Mouse (Mus musculus) G1E-ER4 (cell line): Measurements from ENCODE around the gene H2-DMb2. TPM values are rescaled to one million over a fixed set of nuclear protein-coding genes. Genes with fewer than 3 reads are reported as not detected.

Experiments
- GATA1 ChIP-seq: IDR thresholded peaks from one replicate; pipeline ENCODE4 v1.8.0; 2012; ENCODE audit warnings: low read length, inconsistent platforms
- polyA plus RNA-seq: library from polyadenylated mRNA; stranded (reverse); fragments of >175 nt; gene quantifications from 2 replicates; pipeline ENCODE4 v1.2.3, GENCODE M21; 2012

H2-DMb2 gene
- polyA plus RNA-seq, 1 experiment: not detected

DNA sequence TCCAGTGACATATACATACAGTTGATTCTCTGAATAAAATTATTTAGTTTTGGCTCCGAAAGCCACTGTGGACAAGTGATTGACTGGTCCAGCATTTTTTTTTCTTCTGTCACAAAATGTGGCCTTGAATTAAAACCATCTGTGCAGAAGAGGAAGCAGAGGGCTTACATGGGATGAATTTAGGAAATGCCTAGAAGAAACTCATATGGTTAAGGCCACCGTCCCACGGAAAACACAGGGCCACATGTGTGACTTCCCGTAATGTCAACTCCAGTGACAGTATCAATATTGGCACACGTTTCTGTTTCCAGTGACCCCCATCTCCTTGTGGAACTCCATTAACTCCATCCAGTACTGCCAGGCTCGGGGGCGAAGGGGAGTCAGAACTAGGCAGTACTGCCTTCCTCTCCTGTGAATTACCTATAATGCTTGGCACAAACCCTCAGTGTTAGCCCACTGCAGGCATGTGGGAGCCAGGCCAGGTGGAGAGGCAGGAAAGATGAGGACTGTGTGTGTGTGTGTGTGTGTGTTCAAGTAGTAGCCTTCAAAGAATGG lies 574 bp upstream of the H2-DMb2 start:
- no peak for TF ChIP-seq GATA1

DNA sequence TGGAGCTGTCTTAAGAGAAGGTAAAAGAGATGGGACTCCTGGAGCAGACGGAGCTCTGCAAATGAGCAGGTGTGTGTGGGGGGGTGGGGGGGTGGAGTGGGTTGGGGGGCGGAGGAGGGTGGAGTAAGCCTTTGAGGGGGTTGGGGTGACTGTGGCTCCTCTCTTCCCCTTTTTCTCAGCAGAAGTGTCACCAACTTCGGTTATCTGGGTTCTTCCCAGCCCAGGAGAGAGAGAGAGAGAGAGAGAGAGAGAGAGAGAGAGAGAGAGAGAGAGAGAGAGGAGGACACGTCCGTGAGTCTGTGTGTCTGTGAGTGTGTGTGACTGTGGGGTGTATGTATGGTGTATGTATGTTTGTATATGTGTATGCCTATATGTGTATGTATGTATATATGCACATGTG lies 354 bp downstream of the H2-DMb2 start:
- no peak for TF ChIP-seq GATA1

DNA sequence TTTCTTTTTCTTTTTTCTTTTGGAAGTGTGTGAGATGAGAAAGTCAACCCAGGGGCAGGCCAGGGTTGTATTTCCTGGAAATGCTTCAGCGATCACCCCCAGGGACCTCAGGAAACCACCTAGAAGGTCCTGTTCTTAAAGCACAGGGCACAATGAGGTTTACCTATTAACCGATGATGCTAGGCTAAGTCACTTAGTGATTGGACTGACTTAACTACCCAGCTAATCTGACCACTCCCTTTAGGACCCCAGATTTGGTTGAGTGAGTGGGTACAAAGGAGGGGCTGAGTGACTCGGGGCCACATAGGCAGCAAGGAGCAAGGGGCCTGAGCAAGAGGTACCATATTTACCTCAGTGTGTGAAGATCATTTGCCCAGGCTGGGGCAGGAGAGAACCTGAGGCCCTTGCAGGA lies 1.9 kb downstream of the H2-DMb2 start:
- no peak for TF ChIP-seq GATA1

DNA sequence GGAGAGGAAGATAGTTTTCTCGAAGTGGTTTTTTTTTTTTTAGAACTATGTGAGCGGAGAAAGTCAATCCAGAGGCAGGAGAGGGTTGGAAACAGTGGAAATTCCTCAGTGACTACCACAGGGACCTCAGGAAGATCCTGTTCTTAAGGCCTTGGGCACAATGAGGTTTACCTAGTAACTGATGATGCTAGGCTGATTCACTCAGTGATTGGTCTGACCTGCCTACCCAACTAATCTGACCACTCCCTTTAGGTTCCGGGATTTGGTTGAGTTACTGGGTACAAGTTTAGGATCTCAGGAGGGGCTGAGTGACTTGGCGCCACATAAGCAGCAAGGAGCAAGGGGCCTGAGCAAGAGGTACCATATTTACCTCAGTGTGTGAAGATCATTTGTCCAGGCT lies 9.8 kb downstream of the H2-DMb2 start, which contains the start of gene H2-DMb1:
Gene H2-DMb1, plus strand, starts transcription at position 150 of the 400 bp plus-strand sequence.
- no peak for TF ChIP-seq GATA1

DNA sequence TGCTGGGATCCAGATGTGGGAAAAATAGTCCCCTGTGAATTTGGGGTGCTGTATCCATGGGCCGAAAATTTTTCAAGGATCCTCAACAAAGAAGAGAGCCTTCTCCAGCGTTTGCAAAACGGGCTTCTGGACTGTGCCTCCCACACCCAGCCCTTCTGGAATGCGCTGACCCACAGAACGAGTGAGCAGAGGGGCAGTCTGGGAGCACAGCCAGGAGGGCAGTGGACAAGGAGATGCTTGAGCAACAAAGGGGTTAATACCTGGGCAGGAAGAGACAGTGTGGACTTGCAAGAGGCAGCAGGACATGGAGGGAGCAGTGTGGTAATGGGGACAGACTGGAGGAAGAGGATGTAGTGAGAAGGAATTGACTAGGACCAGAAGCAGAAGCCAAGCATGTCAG lies 12.4 kb downstream of the H2-DMb2 start:
- no peak for TF ChIP-seq GATA1

DNA sequence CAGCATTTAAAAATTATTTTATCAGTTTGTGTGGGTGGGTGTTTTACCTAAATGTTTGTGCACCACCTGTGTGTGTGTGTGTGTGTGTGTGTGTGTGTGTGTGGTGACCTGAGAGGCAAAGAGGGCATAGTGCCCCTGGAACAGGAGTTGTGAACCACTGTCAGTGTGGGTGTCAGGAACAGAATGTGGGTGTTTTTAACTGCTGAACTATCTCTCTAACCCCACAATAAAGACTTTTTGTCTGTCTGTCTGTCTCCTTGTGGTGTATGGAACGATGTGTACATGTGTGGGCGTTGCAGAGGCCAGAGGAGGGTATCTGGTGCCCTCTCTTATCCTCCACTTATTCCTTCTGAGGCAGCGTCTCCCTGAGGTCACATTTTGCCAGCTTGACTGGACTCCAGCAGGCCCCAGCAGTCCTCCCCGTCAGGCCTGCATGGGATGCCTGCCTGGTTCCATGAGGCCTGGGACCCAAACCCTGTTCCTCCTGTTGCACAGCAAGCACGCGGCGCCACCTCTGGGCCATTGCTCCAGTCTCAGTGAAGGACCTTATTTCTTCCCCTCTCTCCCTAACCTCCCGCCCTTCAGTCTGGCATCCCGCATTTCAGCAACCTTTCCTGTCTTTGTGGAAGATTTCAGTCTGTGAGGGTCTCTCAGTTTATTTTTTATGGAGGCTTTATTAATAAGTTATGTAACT lies 21.2 kb downstream of the H2-DMb2 start:
- TF ChIP-seq GATA1: no peak

DNA sequence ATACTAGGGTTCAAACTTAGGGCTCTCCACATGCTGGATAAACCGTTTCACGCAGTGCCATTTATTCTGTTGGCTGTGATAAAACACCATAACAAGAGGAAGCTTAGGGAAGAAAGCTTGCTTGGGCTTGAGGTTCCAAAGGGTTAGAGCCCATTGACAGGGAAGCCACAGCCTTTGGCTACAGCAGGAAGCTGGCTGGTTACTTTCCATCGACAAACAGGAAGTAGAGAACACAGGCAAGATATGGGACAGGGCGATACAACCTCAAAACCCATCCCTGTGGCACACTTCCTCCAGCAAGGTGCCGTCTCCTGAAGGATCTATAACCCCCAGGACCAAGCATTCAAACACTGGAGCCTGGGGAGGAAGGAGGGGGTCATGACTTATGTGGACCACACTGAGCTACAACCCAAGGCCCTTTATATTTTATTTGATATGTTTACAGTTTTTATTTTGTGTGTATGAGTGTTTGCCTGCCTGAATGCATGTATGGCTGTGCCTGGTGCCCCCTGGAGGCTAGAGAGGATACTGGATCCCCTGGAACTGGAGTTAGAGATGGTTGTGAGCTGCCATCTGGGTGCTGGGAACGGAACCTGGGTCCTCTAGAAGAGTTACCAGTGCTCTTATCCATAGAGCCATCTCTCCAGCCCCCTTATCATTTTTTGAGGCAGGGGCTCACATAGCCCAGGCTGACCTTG lies 22.1 kb downstream of the H2-DMb2 start:
- no peak for TF ChIP-seq GATA1

DNA sequence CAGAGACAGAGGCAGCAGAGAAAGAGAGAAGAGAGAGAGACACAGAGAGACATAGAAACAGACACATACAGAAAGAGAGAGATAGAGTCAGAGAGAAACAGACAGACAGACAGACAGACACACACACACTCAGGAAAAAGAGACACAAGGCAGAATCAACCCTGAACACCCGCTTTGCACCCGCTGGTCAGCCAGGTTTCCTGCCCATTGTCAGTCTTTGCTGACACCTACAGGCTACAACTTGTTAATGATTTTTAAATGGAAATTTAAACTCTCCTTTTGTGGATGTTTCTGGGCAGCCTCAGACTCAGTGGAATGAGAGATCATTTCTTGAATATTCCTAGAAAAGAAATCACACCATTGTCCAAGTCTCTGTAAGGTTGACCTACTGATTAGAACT lies 26.2 kb downstream of the H2-DMb2 start:
- TF ChIP-seq GATA1: no peak

DNA sequence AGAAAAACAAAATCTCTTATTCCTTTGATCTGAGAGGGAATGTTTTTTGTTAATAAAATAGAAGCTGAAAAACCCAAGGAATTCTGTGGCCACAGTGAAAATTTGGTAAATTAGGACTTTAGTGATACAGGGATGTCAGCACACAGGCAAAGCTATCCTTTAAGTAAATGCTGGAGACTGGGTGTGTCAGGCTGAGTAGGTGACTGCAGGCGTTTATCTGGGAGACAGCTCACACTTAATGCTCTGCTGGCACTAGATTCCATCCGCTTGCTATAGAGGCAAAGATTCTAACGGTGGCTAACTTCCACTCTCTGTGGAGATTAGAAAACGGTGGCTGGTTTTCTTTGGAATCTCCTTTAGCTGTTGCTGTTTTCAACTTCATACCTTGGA lies 27.4 kb downstream of the H2-DMb2 start:
- TF ChIP-seq GATA1: no peak

DNA sequence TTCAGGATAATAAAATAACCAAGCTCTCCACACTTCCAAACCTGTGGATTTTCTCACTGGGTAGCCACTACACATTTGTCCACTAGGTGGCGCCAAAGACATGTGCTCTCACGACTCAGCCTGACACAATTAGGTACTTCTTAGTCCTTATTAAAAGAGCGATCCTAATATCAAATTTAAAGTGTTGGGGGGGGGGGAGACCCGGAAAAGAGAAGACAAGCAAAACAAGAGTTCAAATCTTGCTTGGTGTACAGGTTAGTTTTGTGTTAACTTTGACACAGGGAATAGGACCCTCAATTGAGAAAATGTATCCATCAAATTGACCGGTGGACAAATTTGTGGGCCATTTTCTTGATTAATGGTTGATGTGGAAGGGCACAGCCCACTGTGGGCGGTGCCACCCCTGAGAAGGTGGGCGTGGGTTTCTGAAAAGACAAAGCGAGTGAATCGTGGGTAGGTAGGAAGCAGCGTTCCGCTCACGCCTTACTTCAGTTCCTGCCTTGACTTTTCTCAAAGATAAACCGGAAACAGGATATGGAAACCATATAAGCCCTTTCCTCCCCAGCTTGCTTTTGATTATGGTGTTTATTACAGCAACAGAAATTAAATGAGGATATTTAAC lies 27.9 kb downstream of the H2-DMb2 start:
- TF ChIP-seq GATA1: no peak

DNA sequence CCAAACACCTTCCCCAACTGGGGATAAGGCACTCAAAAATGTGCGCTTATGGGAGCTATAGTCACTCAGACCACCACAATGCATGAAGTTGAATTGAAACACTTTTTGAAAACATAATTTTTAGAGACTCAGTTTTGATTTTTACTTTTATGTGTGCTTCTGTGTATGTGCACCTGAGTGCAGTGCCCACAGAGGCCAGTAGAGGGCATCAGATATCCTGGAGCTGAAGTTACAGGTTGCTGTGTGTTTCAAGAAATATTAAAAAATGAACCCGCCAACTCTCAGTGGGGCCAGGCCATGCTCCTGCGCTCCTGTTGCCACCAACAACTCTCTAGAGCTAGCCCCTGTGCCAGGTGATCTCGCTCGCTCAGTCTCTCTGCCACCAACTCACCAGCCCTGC lies 29.4 kb downstream of the H2-DMb2 start:
- TF ChIP-seq GATA1: no peak

DNA sequence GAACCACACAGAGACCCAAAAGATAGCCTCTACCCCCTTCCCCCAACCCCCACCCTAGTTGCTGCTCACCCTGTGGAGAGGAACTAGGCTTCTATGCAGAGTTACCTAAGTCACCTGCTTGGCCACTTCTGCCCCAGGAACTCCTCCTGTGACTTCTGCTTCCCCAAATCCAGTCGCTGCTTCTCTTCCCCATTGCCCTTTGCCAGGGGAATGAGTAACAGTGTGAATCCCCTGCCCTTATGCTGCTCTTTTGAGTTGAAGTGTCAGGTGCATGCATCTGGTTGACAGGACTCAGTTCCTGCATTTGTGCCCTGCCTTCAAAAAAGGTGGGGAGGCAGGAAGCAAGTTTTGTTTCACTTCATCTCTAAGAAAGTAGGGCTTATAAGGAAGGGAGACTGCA lies 31.0 kb downstream of the H2-DMb2 start:
- TF ChIP-seq GATA1: no peak

DNA sequence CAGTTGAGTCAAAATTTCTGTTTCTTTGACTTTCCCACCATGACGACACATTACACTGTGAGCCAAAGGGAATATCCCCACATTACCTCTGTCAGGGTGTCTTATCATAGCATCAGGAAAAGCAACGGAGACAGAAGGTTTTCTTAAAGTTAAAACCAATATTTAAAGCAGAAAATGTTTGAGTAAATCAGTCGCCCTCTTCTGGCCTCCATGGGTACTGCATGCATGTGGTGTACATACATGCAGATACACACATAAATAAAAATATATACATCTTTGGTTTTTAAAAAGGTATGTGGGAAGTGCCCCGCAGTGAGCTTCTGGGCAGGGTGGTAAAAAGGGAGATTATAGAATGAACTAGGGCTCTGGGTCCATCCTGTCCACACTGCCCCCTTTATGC lies 34.1 kb downstream of the H2-DMb2 start:
- TF ChIP-seq GATA1: no peak

DNA sequence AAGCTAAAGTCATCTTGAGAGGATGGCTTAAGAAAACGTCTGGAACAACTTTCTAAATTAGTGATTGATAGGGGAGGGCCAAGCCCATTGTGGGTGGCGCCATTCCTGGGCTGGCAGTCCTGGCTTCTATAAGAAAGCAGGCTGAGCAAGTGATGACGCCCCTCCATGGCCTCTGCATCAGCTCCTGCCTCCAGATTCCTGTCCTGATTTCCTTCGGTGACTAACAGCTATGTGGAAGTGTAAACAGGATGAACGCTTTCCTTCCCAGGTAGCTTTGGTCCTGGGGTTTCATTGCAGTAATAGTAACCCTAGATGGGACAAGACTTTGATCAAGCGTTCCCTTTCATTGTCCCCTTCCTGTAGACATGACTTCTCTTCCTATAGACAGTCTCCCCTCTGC lies 35.9 kb downstream of the H2-DMb2 start:
- no peak for TF ChIP-seq GATA1

DNA sequence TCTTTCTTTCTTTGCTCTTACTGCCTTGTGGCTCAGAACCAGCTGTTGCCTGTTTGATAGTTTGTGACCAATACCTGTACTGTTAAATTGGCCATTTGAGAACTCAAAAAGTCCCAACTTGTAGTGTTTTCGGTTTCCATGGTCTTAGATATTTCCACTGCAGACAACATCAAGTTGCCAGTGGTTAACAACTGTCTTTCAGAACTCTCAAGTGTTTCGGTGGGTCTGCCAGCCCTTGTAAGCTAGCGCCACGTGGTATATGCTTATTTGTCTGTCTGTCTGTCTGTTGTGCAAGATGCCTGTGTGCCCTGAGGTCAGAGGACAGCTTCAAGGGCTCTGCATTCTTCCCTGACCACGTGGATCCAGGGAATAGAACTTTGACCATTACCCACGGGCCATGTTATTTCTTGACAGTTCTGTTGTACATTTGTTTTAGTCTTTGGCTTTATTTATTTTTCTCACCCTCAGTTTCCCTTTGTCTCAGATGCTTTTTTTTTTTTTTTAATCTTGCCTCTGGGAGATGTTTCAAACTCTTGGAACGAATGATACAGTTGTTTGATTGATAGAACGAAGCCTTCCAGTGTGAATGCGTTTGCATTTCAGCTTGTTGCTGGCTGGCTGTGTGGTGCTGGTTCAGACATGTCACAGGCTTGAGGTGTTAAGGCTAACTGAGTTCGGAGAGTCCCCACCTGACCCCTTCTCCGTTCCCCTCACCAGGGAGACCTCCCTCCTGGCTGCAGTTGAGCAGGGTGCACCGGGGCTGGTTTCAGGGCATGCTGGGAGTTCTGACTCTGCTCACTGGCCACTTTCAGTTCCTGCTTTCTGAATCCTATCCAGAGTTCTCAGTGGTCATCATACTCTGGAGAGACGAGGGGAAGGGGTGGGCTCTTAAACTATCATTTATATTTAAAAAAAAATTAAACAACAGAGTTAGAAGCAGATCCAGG lies 37.1 kb downstream of the H2-DMb2 start:
- no peak for TF ChIP-seq GATA1

DNA sequence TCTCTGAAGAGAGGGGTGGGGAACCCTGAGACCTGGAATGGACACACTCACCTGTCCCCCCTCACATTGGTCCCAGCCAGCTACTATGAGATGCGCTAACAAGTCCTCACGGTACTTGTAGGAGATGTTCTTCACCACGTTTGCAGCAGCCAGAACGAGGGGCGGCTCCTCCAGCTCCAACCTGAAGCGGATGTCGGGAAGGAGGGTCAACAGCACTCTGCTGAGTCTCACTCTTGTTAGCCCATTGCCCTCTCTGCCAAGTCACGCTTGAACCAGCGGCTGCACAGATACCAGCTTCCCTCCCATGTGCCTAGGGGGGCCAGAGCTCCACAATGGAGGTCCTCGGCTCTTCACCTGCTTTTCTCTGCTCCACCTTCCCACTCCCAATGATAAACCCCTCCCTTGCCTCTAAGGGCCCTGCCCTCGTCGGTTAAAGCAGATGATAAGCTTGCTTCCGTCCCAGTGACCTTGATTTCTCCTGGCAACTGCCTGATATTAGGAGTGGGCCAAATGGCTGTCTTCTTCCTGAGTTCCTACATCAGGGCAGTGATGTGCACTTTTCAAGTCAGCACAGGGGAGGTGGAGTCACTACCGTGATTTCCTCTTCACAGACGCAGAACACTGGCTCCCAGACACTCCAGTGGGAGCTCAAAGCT lies 40.6 kb downstream of the H2-DMb2 start:
- TF ChIP-seq GATA1: no peak
